Mouse (Mus musculus): ENCODE results near the gene Plgrkt.

DNA sequence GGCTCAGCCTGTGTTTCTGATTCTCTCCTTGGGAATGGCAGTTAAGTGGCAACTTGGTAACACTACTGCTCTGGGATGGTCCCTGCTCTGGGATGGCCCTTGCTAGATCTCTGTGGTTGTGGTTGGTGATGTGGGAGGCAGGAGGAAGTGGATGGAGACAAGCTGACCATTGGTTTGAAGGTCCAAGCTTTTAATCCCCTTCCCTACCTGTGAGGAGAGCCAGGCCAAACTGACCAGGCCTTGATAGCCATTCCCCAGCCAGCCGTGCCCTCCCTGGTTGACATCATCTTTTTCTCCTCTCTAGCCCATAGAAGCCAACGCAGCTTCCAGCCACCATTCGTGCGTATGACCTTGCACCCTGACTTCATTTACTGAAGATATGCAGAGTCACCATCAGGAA, 35.4 kb upstream of the Plgrkt start:
- TF ChIP-seq CTCF (IDR thresholded peaks at IDR 0.05) (no peak), EP300 (IDR thresholded peaks at IDR 0.05) (no peak)

Measured in lung, postnatal 0 days (tissue).